Mouse (Mus musculus): ENCODE measurements at regions not wholly inside any gene's neighbourhood (a gene's known extent, or its start where the extent isn't known, plus 50 kb on each side); places are given as distances from the start of the nearest gene placed in this dataset.
A peak's percentile ranks its signal among the peaks of the same experiment; 100 is the strongest.

DNA sequence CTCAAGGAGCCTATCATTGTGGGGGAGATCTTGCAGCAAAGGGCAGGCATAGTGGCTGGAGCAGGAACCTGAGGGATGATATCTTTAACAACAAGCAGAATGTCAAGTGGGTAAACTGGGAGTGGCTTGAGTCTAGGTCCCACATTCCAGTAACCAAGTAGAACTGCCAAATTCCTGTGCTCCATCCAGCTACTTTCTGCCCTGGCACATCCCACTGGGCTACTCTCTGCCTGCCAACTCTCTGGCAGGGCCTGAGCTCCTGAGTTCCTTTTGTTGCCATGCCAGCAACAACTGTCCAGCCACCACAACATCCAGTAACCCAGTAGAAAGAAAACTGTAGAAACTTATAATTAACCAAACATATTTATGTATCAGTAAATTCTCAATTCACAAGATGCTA is 1088.8 kb upstream of the Tenm4 start:
- DNase-seq: no peak

DNA sequence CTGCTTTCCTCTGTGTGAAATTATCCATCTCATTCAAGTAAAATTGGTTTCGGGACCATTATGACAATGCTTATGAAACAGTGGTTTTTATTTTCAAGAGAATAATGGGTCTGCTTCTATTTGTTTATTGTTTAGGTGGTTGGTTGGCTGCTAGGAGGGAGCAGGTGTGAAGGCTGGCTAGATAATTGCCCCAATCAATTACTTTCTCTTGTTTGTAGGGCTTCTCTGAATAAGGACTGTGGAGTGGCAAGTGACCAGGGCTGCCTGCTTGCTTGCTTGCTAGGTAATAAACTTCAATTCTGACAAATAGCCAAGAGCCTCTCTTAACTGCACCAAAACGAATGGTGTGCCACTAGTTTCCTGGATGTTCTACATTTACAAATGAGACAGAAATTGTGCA is 1086.7 kb upstream of the Tenm4 start:
- DNase-seq: no peak

DNA sequence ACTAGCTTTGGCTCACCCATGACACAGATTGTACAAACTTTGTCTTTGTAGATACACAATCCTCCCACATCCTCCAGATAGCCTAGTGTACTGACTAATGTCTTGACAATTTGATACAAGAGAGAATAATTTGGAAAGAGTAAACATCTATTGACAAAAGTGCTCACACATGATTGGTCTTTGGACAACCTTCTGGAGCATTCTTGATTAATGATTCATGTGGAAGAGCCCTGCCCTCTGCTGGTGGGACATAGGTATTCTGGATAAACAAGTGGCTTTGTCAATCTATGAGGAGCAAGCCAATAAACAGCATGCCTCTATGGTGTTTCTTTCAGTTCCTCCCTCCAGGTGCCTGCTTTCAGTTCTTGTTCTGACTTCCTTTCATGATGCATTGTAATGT is 1079.7 kb upstream of the Tenm4 start:
- peak; percentile 18 for DNase-seq

DNA sequence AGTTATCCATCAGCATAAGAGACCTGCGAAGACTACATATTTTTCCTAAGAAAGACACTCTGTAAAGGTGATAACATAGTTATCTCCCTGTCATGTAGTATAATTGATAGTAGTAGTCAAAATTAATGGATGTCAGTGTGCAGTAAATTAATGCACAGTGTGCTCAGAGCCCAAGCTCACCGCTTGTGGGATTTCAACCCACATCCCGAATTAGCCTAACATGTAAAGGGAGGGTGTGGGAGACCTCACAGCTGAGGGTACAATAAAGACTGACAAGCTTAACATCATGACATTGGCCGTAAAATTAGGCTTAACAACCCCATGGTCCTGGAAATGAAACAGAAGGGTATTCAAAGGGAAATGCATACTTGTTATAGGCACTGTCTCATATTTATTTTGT is 1042.0 kb upstream of the Tenm4 start:
- DNase-seq: no peak

DNA sequence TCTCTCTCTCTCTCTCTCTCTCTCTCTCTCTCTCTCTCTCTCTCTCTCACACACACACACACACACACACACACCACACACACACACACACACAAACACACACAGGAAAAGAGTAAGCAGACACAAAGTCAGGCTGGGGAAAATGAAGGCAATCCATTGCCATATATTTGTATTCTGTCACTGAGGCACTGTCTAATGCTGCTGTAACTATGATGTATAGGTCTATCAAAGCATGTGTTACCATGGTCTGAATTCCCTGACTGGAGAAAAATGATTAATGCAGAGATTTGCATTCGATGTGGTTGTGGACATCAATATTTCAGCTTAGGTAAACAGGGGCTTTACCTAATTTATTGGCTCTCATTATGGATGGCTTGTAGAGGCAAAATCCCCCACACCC is 1038.0 kb upstream of the Tenm4 start:
- no peak for DNase-seq

DNA sequence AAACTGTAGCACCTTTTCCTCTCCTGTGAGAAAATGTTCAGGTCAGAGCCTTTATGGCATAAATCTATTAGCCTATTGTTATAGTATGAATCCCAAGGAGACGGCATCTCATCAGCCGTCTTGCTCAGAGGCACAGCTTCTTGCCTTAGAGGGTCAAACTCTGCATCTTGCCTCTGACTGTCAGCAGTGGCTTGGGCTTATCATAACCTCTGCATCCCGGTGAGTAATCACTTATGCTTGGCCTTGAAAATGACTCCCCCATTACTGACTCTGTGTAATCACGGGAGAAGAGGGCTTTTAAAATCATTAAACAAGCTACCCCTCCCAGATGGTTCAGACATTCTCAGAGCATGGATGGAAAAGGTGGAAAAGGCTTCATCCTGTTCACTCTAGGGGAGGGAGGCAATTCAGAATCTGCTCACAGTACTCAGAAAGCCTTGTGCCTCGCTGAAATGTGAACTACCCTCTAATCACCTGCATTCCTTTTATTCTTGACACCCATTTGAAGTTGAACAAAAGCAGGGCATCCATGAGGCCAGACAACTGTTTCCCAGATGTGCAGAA is 1036.9 kb upstream of the Tenm4 start:
- no peak for DNase-seq

DNA sequence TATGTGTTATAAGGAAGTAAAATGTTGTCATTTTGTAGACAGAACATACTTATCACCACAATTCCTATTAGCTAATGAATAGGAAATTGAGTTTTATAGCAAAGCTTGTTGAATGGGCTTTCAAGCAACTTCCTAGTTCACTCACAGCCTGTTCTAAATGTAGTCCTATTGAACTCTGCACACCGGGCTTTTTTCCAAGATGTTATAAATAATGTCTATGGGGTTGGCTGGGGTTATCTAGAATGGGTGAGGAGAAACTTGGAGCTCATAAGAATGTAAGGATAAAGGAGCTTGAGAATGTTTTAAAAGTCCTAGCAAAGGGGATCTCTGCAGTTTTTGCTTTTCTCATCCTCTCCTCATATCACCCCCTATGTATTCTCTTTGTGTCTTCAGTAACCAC is 1029.3 kb upstream of the Tenm4 start:
- DNase-seq: no peak

DNA sequence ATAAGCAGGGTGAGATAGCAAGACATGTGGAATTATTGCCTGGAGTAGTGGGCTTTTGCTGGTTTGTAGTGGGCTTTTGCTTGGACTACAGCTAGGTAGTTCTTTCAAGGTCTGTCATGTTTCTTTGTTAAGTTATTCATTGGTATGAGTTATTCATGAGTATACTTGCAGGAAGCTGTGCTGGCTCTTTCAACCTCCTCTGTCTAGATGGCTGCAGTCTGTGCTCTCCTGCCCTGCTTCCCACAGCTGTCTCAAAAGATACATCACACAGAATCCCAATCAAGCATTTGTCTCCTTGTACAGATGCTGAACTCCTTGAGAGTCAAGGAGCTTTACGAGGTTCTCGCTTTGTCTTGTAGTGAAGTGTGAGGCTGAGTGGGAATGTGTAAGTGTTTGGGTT is 1028.0 kb upstream of the Tenm4 start:
- no peak for DNase-seq

Measured in adrenal gland, adult 8-10 months (tissue).